Mouse (Mus musculus) Patski (cell line): ENCODE measurements around the gene Paqr6. TPM values are rescaled to one million over a fixed set of nuclear protein-coding genes. Genes with fewer than 3 reads are reported as not detected.

Source experiments
- ATAC-seq: fragments of 100-300 bp; one replicate; pipeline ENCODE4 v1.8.0; 2021
- CTCF ChIA-PET: fragments of 350-600 bp; sonication (Branson Sonifier 250); formaldehyde crosslinking; loops from one replicate; lab custom pipeline; 2022; ENCODE audit warnings: inconsistent platforms; lab: Charles Lee
- POLR2A ChIA-PET: fragments of 350-600 bp; sonication (Branson Sonifier 250); formaldehyde crosslinking; loops from one replicate; lab custom pipeline; 2022; ENCODE audit warnings: antibody characterized with exemption, inconsistent platforms; lab: Charles Lee
- DNase-seq: peaks from one replicate; pipeline ENCODE4 v3.0.0-alpha.2; 2011; ENCODE audit warnings: low read depth, low spot score
- H3K27me3 ChIP-seq: fragments of 371-371 bp; one replicate; pipeline ENCODE4 v1.5.1; 2021
- CTCF ChIP-seq: fragments of 100-300 bp; IDR thresholded peaks from one replicate; pipeline ENCODE4 v1.5.1; 2021
- in situ Hi-C: fragments of 300-500 bp; cut with MboI; formaldehyde crosslinking; loops from 3 replicates; pipeline ENCODE4 v1.11.1; 2018; ENCODE audit warnings: low pct_unique_long_range_greater_than_20kb, mixed read lengths
- polyA plus RNA-seq: library from polyadenylated mRNA; unstranded; gene quantifications from one replicate; pipeline ENCODE4 v1.2.3, GENCODE M21; 2021

The Paqr6 gene
- polyA plus RNA-seq, 1 experiment from 2014 or later, result 0.04 TPM

GRCm38 (mm10) chr3:88384364-88384763 lies 20.0 kb downstream of the Paqr6 start, which contains the start of gene Bglap:
Gene Bglap (minus strand): TSS chr3:88384464.
- ChIA-PET CTCF (no interaction called here), POLR2A (no interaction called here)
- DNase-seq (no peak), ATAC-seq (no peak)
- no peak for TF ChIP-seq CTCF
- no peaks in the 10 kb centered on the region for H3K27me3 ChIP-seq
- in situ Hi-C loops, result no loop called here

DNA sequence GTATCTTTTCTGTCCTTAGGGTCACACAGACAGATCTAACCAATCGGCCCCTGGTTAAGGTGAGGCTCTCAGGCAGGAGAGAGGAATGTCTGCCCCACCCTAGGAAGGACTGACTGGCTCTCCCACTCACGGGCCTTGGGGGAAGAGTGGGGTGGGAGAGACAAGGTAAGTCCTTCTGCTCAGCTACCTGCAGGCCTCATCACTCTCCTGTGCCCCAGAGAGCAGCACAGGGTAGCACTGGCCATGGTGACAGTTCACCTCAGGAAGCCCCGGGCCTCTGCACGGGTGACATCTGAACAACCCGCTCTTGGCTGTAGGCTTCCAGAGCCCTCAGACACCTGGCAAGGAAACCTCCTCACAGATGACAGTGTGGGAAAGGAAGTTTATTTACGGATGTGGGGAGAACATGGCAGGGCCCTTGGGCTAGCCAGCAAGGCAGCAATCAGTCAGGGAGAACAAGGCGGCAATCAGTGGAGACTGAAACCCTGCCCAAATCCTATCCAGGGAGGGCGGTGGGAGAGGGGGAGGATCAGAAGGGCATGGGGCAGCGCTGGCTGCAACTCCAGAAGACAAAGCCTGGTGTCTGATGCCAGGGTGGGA lies 29.5 kb downstream of the Paqr6 start:
- CTCF ChIA-PET, result no interaction called here
- ATAC-seq, result no peak
- DNase-seq, result no peak
- no peak for TF ChIP-seq CTCF
- H3K27me3 ChIP-seq, result no peaks in the 10 kb centered on the region
- in situ Hi-C loops, result no loop called here
- POLR2A ChIA-PET, result no interaction called here

DNA sequence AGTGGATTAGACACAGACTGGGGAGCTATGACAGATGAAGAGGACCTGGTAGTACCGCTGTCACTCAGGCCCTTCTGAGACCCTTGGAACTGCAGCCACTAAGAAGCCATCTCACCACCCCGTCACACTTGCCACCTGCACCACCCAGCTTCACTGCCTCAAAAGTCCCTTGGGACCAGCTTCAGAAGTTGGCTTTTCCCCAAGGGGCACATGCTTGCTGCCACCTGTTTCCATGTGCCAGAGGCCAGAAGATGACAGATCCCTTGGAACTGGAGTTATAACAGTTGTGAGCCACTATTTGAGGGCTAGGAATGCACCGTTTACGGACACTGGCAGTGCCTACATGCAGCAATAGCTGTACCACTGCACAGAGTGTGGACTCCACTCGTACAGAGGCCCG lies 30.9 kb downstream of the Paqr6 start:
- ChIA-PET CTCF (interaction anchor here (0.9 to 3.3 kb wide), 4 partner anchors 8 to 77 kb away, joined by 3 to 15 read pairs (median 4); no protein-coding TSS in a partner anchor), POLR2A (no interaction called here)
- DNase-seq, result no peak
- ATAC-seq, result no peak
- no peak for TF ChIP-seq CTCF
- no peaks in the 10 kb centered on the region for H3K27me3 ChIP-seq
- in situ Hi-C loops, result no loop called here

- DNase-seq, result no peak
- no peaks in the 10 kb centered on the region for H3K27me3 ChIP-seq
- in situ Hi-C loops, result no loop called here
- no peak for TF ChIP-seq CTCF
- no peak for ATAC-seq
- CTCF ChIA-PET, result interaction anchor here (1.2 to 3.3 kb wide), 2 partner anchors 11 to 71 kb away, joined by 4 to 15 read pairs; no protein-coding TSS in a partner anchor
- POLR2A ChIA-PET, result no interaction called here
Measured at GRCm38 (mm10) chr3:88395742-88396141, 31.4 kb downstream of the Paqr6 start.

GRCm38 (mm10) chr3:88398666-88399065 lies 34.3 kb downstream of the Paqr6 start:
- ChIA-PET POLR2A (interaction anchor here (0.6 kb wide), 1 partner anchor 37 kb away, joined by 3 read pairs; no protein-coding TSS in a partner anchor), CTCF (interaction anchor here (3.3 kb wide), 1 partner anchor 8 kb away, joined by 15 read pairs; no protein-coding TSS in a partner anchor)
- DNase-seq (no peak), ATAC-seq (no peak)
- H3K27me3 ChIP-seq, result no peaks in the 10 kb centered on the region
- no peak for TF ChIP-seq CTCF
- in situ Hi-C loops, result no loop called here

DNA sequence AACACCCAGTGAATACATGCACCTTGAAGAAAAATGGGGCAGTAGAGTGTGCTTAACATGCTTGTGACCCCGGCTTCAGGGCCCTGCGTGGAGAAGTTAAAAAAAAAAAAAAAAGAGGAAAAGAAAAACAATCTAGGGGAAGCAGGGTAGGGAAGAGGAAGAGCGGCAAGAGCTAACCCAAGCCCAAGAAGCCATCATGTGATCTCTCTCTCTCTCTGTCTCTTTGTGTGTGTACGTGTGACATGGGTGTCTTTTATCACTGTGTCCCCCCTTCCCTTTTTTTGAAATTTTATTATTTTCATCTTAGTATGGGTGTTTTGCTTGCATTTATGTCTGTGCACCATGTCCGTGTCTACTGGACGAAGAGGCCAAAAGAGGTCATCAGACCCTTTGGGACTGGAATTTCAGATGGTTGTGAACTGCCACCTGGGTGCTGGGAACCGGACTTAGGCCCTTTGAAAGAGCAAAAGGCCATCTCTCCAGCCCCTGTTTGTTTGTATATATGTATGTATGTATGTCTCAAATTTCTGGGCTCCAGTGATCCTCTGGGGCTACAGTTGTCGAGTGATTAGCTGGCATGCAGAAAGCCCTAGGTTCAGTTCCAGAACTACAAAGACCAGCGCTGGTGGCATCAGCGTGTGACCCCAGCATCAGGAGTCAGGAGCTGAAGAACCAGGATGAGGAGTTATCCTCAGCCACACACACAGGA lies 39.3 kb downstream of the Paqr6 start:
- ChIA-PET CTCF (interaction anchor here (1.5 to 10.5 kb wide), 3 partner anchors 9 to 65 kb away, joined by 3 to 295 read pairs (median 21); no protein-coding TSS in a partner anchor), POLR2A (interaction anchor here (0.6 to 1.6 kb wide), 5 partner anchors 67 to 1800 kb away, joined by 3 to 7 read pairs (median 3); partner anchors contain the start of genes Smg5 and Tmem79)
- H3K27me3 ChIP-seq, result no peaks in the 10 kb centered on the region
- DNase-seq (no peak), ATAC-seq (no peak)
- in situ Hi-C loops, result no loop called here
- no peak for TF ChIP-seq CTCF

DNA sequence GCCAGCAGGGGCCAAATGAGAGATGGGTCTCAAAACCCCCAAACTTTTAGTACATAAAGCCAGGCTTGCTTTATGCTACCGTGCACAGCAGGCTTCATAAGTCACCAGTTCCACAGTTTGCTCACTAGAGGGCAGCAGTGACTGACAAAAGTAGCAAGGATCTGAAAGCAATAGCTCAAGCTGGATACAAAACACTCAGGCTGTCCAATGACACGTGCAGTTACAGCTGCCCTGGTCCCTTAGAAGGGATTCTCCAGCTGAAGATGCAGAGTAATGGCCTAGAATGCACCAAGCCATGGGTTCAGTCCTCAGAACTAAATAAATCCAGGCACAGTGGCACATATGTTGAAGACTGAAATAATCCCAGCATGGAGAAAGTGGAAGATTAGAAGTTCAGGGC lies 42.7 kb downstream of the Paqr6 start:
- CTCF ChIA-PET, result interaction anchor here (0.6 to 10.5 kb wide), 30 partner anchors 9 to 202 kb away, joined by 3 to 295 read pairs (median 6); partner anchors contain the start of genes Lmna, Sema4a and Slc25a44
- peak; percentile 76 for DNase-seq
- in situ Hi-C loops, result loop anchor here (5.0 kb wide), 2 partner anchors 65 to 115 kb away; no protein-coding TSS in a partner anchor
- peak; percentile 28 for ATAC-seq
- H3K27me3 ChIP-seq, result no peaks in the 10 kb centered on the region
- TF ChIP-seq CTCF, result no peak
- POLR2A ChIA-PET, result interaction anchor here (0.8 to 5.1 kb wide), 9 partner anchors 9 to 77 kb away, joined by 3 to 30 read pairs (median 4); partner anchors contain the start of gene Slc25a44

GRCm38 (mm10) chr3:88407529-88407928 lies 43.1 kb downstream of the Paqr6 start:
- no peak for ATAC-seq
- ChIA-PET CTCF (interaction anchor here (0.6 to 10.5 kb wide), 29 partner anchors 9 to 123 kb away, joined by 3 to 295 read pairs (median 6); partner anchors contain the start of genes Lmna, Sema4a and Slc25a44), POLR2A (interaction anchor here (0.7 to 5.1 kb wide), 10 partner anchors 8 to 118 kb away, joined by 3 to 30 read pairs (median 4); partner anchors contain the start of gene Slc25a44)
- no peak for TF ChIP-seq CTCF
- DNase-seq, result no peak
- in situ Hi-C loops, result loop anchor here (5.0 kb wide), 2 partner anchors 65 to 115 kb away; no protein-coding TSS in a partner anchor
- no peaks in the 10 kb centered on the region for H3K27me3 ChIP-seq

DNA sequence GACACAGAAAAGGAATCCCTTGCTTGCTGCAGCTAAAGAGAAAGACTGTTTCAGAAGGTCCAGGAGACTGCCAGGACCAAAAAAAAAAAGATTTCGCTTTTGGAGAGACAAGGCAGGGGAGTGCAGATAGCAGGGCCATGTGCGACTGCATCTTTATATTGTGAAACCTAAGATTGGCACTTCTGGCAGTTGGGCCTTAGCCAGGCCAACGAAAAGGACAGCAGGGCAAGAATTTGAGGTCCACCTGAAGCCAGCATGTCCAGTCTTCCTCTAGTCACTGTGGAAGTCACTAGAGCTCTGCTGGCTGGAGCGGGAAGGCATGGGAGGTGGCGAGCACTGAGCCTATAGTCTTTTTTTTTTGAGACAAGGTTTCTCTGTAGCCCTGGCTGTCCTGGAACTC lies 44.6 kb downstream of the Paqr6 start:
- ChIA-PET CTCF (interaction anchor here (1.2 to 10.5 kb wide), 5 partner anchors 60 to 113 kb away, joined by 3 to 295 read pairs (median 24); no protein-coding TSS in a partner anchor), POLR2A (interaction anchor here (0.7 to 5.1 kb wide), 7 partner anchors 57 to 116 kb away, joined by 3 to 30 read pairs (median 4); no protein-coding TSS in a partner anchor)
- H3K27me3 ChIP-seq, result no peaks in the 10 kb centered on the region
- DNase-seq, result no peak
- ATAC-seq, result no peak
- in situ Hi-C loops, result loop anchor here (5.0 kb wide), 2 partner anchors 63 to 113 kb away; no protein-coding TSS in a partner anchor
- TF ChIP-seq CTCF, result no peak
